1 mouse cellular context compared by ENCODE assay signal in genomic region chr6:128856250-128856649, GRCm38 (mm10).
A peak's percentile ranks its signal among the peaks of the same experiment; 100 is the strongest.
TF ChIP-seq lines count a peak whose summit lies in the region.

No protein-coding gene starts in this region.

TF ChIP-seq in MEL, 35 proteins besides CTCF, POLR2A, EP300 and RAD21:
- 0 out of 2 replicates have a peak, but pooled peaks have one; percentile 39 for TF ChIP-seq BHLHE40 (IDR thresholded peaks at IDR 0.05; ENCODE audit: borderline replicate concordance, low read depth, low read length)
- no peak for TF ChIP-seq ZC3H11A (IDR thresholded peaks at IDR 0.05; ENCODE audit: low read depth, low read length)
- TF ChIP-seq TAL1 (IDR thresholded peaks at IDR 0.05; ENCODE audit: low read length), result no peak
- TF ChIP-seq E2F4 (IDR thresholded peaks at IDR 0.05; ENCODE audit: borderline replicate concordance, low read depth, low read length), result no peak
- TF ChIP-seq POLR2AphosphoS2 (IDR thresholded peaks at IDR 0.05; ENCODE audit: low read length), result no peak
- 0 out of 2 replicates have a peak, but pooled peaks have one; percentile 22 for TF ChIP-seq MYC (IDR thresholded peaks at IDR 0.05; ENCODE audit: low read depth, low read length)
- no peak for TF ChIP-seq JUND (IDR thresholded peaks at IDR 0.05; ENCODE audit: low read depth, low read length)
- no peak for TF ChIP-seq GATA1 (IDR thresholded peaks at IDR 0.05; ENCODE audit: low read depth, low read length)
- TF ChIP-seq NELFE (IDR thresholded peaks at IDR 0.05; ENCODE audit: low read depth, low read length), result no peak
- no peak for TF ChIP-seq CHD1 (IDR thresholded peaks at IDR 0.05; ENCODE audit: low read depth, low read length)
- TF ChIP-seq MXI1 (IDR thresholded peaks at IDR 0.05; ENCODE audit: low read depth, low read length), result peak; percentile 57; the same call in 1 of the 2 replicates
- TF ChIP-seq GABPA (IDR thresholded peaks at IDR 0.05; ENCODE audit: low read depth, low read length), result no peak
- TF ChIP-seq SIN3A (IDR thresholded peaks at IDR 0.05; ENCODE audit: low read length), result peak; percentile 60; the same call in 1 of the 2 replicates
- TF ChIP-seq MEF2A (IDR thresholded peaks at IDR 0.05; ENCODE audit: extremely low read depth, insufficient replicate concordance, low read depth, low read length, poor library complexity, severe bottlenecking), result no peak
- no peak for TF ChIP-seq NRF1 (IDR thresholded peaks at IDR 0.05; ENCODE audit: insufficient read depth, low read depth, low read length, poor library complexity, severe bottlenecking)
- TF ChIP-seq ZMIZ1 (IDR thresholded peaks at IDR 0.05; ENCODE audit: low read depth, low read length), result no peak
- no peak for TF ChIP-seq KAT2A (conservative IDR thresholded peaks at IDR 0.05; ENCODE audit: low read depth, low read length)
- no peak for TF ChIP-seq USF2 (IDR thresholded peaks at IDR 0.05; ENCODE audit: borderline replicate concordance in 1 of 2, insufficient read depth in 1 of 2, low read depth in 1 of 2, low read length in 2 of 2)
- TF ChIP-seq MAX (IDR thresholded peaks at IDR 0.05; ENCODE audit: low read length), result peak; percentile 86
- no peak for TF ChIP-seq MAFK (IDR thresholded peaks at IDR 0.05; ENCODE audit: borderline replicate concordance, low read depth, low read length)
- no peak for TF ChIP-seq ZKSCAN1 (IDR thresholded peaks at IDR 0.05; ENCODE audit: low read depth, low read length)
- TF ChIP-seq SMC3 (IDR thresholded peaks at IDR 0.05; ENCODE audit: low read depth, low read length), result peak; percentile 36
- peak; percentile 77 for TF ChIP-seq ETS1 (IDR thresholded peaks at IDR 0.05; ENCODE audit: low read depth, low read length)
- TF ChIP-seq UBTF (IDR thresholded peaks at IDR 0.05; ENCODE audit: borderline replicate concordance, insufficient read depth, low read depth, low read length), result no peak
- TF ChIP-seq MAZ (IDR thresholded peaks at IDR 0.05; ENCODE audit: low read depth, low read length), result no peak
- TF ChIP-seq ZNF384 (IDR thresholded peaks at IDR 0.05; ENCODE audit: low read depth, low read length), result 0 out of 2 replicates have a peak, but pooled peaks have one; percentile 63
- peak; percentile 39; the same call in 1 of the 2 replicates for TF ChIP-seq RCOR1 (IDR thresholded peaks at IDR 0.05; ENCODE audit: low read depth, low read length)
- TF ChIP-seq MYB (IDR thresholded peaks at IDR 0.05; ENCODE audit: low read depth, low read length), result no peak
- TF ChIP-seq TCF12 (IDR thresholded peaks at IDR 0.05; ENCODE audit: low read depth, low read length), result 0 out of 2 replicates have a peak, but pooled peaks have one; percentile 14
- TF ChIP-seq TBP (IDR thresholded peaks at IDR 0.05; ENCODE audit: low read depth, low read length), result no peak; the same call in 1 of the 2 replicates
- no peak for TF ChIP-seq POLR2AphosphoS5 (IDR thresholded peaks at IDR 0.05; ENCODE audit: borderline replicate concordance, low read depth, low read length)
- TF ChIP-seq CHD2 (IDR thresholded peaks at IDR 0.05; ENCODE audit: low read length), result no peak
- no peak for TF ChIP-seq USF1 (IDR thresholded peaks at IDR 0.05; ENCODE audit: low read depth, low read length)
- 0 out of 2 replicates have a peak, but pooled peaks have one; percentile 45 for TF ChIP-seq ELF1 (IDR thresholded peaks at IDR 0.05; ENCODE audit: low read depth, low read length)
- 0 out of 2 replicates have a peak, but pooled peaks have one; percentile 39 for TF ChIP-seq HCFC1 (IDR thresholded peaks at IDR 0.05; ENCODE audit: low read depth, low read length)
TF ChIP-seq in MEL: peak in this region for 12.
